Mouse (Mus musculus) thymus, adult 2 months (tissue): Measurements from ENCODE around the gene Ankrd44.

Experiments
- CTCF ChIP-seq: fragments of 200-500 bp; IDR thresholded peaks from 2 replicates; pipeline ENCODE4 v1.5.1; 2012; ENCODE audit warnings: mild to moderate bottlenecking, control low read depth, low read length, moderate library complexity, borderline replicate concordance; ENCODE audit not compliant: control insufficient read depth, poor library complexity, insufficient read depth; ENCODE audit errors: extremely low read depth
- POLR2A ChIP-seq: fragments of 200-500 bp; IDR thresholded peaks from 2 replicates; pipeline ENCODE4 v1.6.1; 2012; ENCODE audit warnings: mild to moderate bottlenecking, low read length, control low read depth, moderate library complexity; ENCODE audit not compliant: control insufficient read depth, poor library complexity, insufficient read depth; ENCODE audit errors: extremely low read depth

- TF ChIP-seq POLR2A (no peak), CTCF (no peak)
Observed at GRCm38 (mm10) chr1:54853311-54854000, 72.7 kb downstream of the Ankrd44 start.
